Mouse (Mus musculus): ENCODE data around the gene Gpbp1l1.

The Gpbp1l1 gene

DNA sequence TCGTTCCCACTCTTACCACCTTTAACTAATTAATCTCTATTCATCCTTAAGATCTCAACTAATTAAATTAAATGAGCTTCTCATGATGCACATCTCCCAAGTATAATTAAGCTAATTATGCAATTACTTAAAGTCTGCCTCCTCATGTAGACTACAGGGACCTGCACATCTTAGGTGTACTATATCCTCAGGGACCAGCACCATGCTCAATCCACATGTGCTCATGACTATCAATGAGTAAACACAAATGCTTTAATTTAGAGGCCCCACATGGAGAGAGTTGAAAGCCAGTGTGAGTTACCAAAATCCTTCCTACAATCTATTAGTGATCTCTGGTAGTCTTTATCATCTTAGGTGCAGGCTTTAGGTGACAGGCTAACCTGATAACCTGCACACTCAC lies 77.7 kb downstream of the Gpbp1l1 start:
- DNase-seq (ENCODE audit: low read depth), result no peak

DNA sequence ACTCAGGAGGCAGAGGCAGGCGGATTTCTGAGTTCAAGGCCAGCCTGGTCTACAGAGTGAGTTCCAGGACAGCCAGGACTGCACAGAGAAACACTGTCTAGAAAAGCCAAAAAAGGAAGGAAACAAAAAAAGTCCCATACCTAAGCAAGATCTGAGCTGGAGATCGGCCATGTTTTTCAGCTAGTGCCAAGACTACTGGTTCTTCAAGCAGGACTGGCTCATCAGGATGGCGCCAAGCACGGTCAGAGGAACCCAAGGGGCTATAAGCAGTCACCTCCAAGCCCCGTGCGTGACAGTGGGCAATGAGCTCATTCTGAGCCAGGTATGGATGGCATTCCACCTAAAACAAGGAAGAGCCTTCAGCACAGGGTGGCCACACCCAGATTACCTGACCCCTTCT lies 81.4 kb downstream of the Gpbp1l1 start:
- no peak for DNase-seq (ENCODE audit: low read depth)

DNA sequence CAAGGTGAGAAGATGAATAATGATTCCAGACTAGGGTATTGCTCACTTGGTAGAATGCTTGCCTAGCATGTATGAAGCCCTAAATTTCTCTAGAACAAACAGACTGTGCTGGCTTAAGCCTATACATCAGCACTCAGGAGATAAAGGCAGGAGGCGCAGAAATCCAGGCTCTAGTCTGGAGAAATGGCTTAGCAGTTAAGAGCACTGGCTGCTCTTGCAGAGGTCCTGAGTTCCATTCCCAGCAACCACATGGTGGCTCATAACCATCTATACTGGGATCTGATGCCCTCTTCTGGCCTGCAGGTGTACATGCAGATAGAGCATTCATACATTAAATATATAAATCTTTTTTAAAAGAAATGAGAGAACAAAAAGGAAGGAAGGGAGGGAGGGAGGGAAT lies 84.6 kb downstream of the Gpbp1l1 start:
- DNase-seq (ENCODE audit: low read depth), result no peak

Measured in 416B (cell line).